Mouse (Mus musculus) ES-Bruce4 (cell line): Measurements from ENCODE around the gene Slc35g2.

Experiments used
- CTCF ChIP-seq: IDR thresholded peaks from one replicate; pipeline ENCODE4 v1.8.1; 2011; ENCODE audit warnings: low read depth, low read length
- EP300 ChIP-seq: IDR thresholded peaks from 2 replicates; pipeline ENCODE4 v1.6.1; 2011; ENCODE audit warnings: low read depth, low read length; ENCODE audit not compliant: insufficient read depth
- POLR2A ChIP-seq: IDR thresholded peaks from one replicate; pipeline ENCODE4 v1.8.1; 2011; ENCODE audit warnings: low read length; ENCODE audit not compliant: insufficient read depth

DNA sequence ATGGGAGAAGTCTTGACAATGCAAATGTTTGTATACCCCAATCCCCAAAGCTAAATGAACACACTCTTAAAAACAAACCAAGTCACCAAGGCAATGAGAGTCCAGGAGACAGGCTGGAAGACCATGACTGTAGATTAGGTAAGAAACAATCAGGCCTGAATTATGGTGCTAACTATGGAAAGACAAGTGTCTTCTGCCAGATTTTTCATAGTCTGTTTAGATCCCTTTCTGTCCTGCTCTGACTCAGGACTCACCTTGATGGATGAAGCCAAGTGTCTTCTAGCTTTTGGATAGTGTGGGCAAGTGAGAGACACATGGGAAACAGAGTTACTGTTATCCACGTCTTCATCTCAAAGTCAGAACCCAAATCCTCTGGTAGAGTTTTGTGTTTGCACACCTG lies 621 bp upstream of the Slc35g2 start:
- TF ChIP-seq POLR2A = no peak
- TF ChIP-seq CTCF = no peak
- TF ChIP-seq EP300 = no peak
